Mouse (Mus musculus) B cell, adult (primary cell): ENCODE data around the gene Fcnb. TPM values are rescaled to one million over a fixed set of nuclear protein-coding genes. Genes with fewer than 3 reads are reported as not detected.

Experiments used
- total RNA-seq: library from RNA; stranded (reverse); gene quantifications from 4 replicates; pipeline ENCODE4 v1.2.4, GENCODE M21; 2023; ENCODE audit not compliant: inconsistent age

The Fcnb gene
- total RNA-seq: not detected in 4 replicates

DNA sequence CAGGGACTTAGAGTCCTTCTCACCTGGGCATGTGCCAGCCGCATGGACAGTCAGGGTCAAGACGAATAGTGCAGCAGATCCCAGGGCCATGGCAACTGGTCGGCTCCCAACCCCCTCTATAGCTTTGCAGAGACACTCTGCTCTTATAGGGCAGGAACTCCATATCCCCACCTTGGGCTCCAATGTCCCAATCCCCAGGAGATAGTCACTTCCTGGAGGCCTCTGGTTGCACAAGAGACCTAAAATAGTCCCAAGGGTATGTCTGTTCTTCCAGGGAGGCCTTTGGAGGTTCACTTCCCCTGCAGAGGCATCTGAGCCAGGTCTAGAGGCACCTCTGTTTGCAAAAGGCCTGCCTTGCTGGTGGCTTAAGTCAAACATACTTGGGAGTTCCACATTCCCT, at the start of gene Fcnb:
TSS of gene Fcnb (minus strand) at position 118 of the 400 bp plus-strand sequence.

Other genes starting within 250 kb of the Fcnb start
- 0.09 TPM in 1 of 4 replicates, not detected in the others for gene Col5a1, start 198.5 kb downstream of the Fcnb start, total RNA-seq
- gene Olfm1, start 108.1 kb upstream of the Fcnb start, total RNA-seq: 0.45 to 1.2 TPM (median 0.79 TPM) in 4 replicates